Mouse (Mus musculus): ENCODE results near the gene Fars2. TPM values are rescaled to one million over a fixed set of nuclear protein-coding genes. Genes with fewer than 3 reads are reported as not detected.
"Not testable (repeated sequence)": the region's sequence is repeated elsewhere in the genome, so short reads cannot be mapped to it uniquely, and the experiment has no call there.

The Fars2 gene
- polyA plus RNA-seq, 1 experiment from 2014 or later, result 22.3 TPM

- 89% methylated on average over 1 of the region's 1 CpGs for WGBS
- Histone ChIP-seq H3K9me3 (ENCODE audit: control insufficient read depth, low read length) (no peaks in the 10 kb centered on the region), H3K4me3 (ENCODE audit: low read depth, low read length) (no peak overlapping the region), H3K4me2 (ENCODE audit: low read depth) (no peak overlapping the region), H3K36me3 (ENCODE audit: control insufficient read depth, insufficient read depth, low read length) (no peaks in the 10 kb centered on the region), H3K27me3 (ENCODE audit: control insufficient read depth, insufficient read depth, low read length) (no peaks in the 10 kb centered on the region), H3K4me1 (ENCODE audit: control insufficient read depth, insufficient read depth, low read length) (no peaks in the 10 kb centered on the region), H3K9ac (ENCODE audit: low read length) (no peak overlapping the region), H3K27ac (ENCODE audit: low read depth, low read length) (no peak overlapping the region)
- DNase-seq (ENCODE audit: low spot score) (no peak), ATAC-seq (ENCODE audit: insufficient read depth, low FRiP score, low TSS enrichment) (no peak)
Observed at GRCm38 (mm10) chr13:36413276-36413675, 296.1 kb downstream of the Fars2 start.

- Histone ChIP-seq H3K27ac (ENCODE audit: low read depth, low read length) (no peak overlapping the region), H3K9me3 (ENCODE audit: control insufficient read depth, low read length) (no peaks in the 10 kb centered on the region), H3K9ac (ENCODE audit: low read length) (no peak overlapping the region), H3K27me3 (ENCODE audit: control insufficient read depth, insufficient read depth, low read length) (no peaks in the 10 kb centered on the region), H3K36me3 (ENCODE audit: control insufficient read depth, insufficient read depth, low read length) (no peaks in the 10 kb centered on the region), H3K4me1 (ENCODE audit: control insufficient read depth, insufficient read depth, low read length) (no peaks in the 10 kb centered on the region), H3K4me2 (ENCODE audit: low read depth) (no peak overlapping the region), H3K4me3 (ENCODE audit: low read depth, low read length) (no peak overlapping the region)
- ATAC-seq (ENCODE audit: insufficient read depth, low FRiP score, low TSS enrichment) (no peak), DNase-seq (ENCODE audit: low spot score) (no peak)
- WGBS, result 93% methylated on average over 1 of the region's 1 CpGs
Observed at GRCm38 (mm10) chr13:36415176-36415575, 298.0 kb downstream of the Fars2 start.

- H3K27me3 ChIP-seq (ENCODE audit: control insufficient read depth, insufficient read depth, low read length), result no peaks in the 10 kb centered on the region
- no peaks in the 10 kb centered on the region for H3K4me1 ChIP-seq (ENCODE audit: control insufficient read depth, insufficient read depth, low read length)
- 81% methylated on average over 4 of the region's 4 CpGs for WGBS
- no peaks in the 10 kb centered on the region for H3K36me3 ChIP-seq (ENCODE audit: control insufficient read depth, insufficient read depth, low read length)
- H3K27ac ChIP-seq (ENCODE audit: low read depth, low read length), result no peak overlapping the region
- H3K9ac ChIP-seq (ENCODE audit: low read length), result no peak overlapping the region
- no peaks in the 10 kb centered on the region for H3K9me3 ChIP-seq (ENCODE audit: control insufficient read depth, low read length)
- no peak overlapping the region for H3K4me2 ChIP-seq (ENCODE audit: low read depth)
- DNase-seq (ENCODE audit: low spot score) (no peak), ATAC-seq (ENCODE audit: insufficient read depth, low FRiP score, low TSS enrichment) (no peak)
- no peak overlapping the region for H3K4me3 ChIP-seq (ENCODE audit: low read depth, low read length)
Observed at GRCm38 (mm10) chr13:36416546-36416945, 299.3 kb downstream of the Fars2 start.

GRCm38 (mm10) chr13:36419357-36419756 lies 302.1 kb downstream of the Fars2 start:
- H3K27me3 ChIP-seq (ENCODE audit: control insufficient read depth, insufficient read depth, low read length), result no peaks in the 10 kb centered on the region
- H3K9me3 ChIP-seq (ENCODE audit: control insufficient read depth, low read length), result no peaks in the 10 kb centered on the region
- no peak overlapping the region for H3K9ac ChIP-seq (ENCODE audit: low read length)
- H3K4me1 ChIP-seq (ENCODE audit: control insufficient read depth, insufficient read depth, low read length), result no peaks in the 10 kb centered on the region
- ATAC-seq (ENCODE audit: insufficient read depth, low FRiP score, low TSS enrichment) (no peak), DNase-seq (ENCODE audit: low spot score) (no peak)
- no peak overlapping the region for H3K4me3 ChIP-seq (ENCODE audit: low read depth, low read length)
- no peak overlapping the region for H3K27ac ChIP-seq (ENCODE audit: low read depth, low read length)
- no peaks in the 10 kb centered on the region for H3K36me3 ChIP-seq (ENCODE audit: control insufficient read depth, insufficient read depth, low read length)
- H3K4me2 ChIP-seq (ENCODE audit: low read depth), result no peak overlapping the region

GRCm38 (mm10) chr13:36422446-36422845 lies 305.2 kb downstream of the Fars2 start:
- Histone ChIP-seq H3K4me3 (ENCODE audit: low read depth, low read length) (no peak overlapping the region), H3K4me1 (ENCODE audit: control insufficient read depth, insufficient read depth, low read length) (no peaks in the 10 kb centered on the region), H3K9me3 (ENCODE audit: control insufficient read depth, low read length) (no peaks in the 10 kb centered on the region), H3K36me3 (ENCODE audit: control insufficient read depth, insufficient read depth, low read length) (no peaks in the 10 kb centered on the region), H3K27ac (ENCODE audit: low read depth, low read length) (no peak overlapping the region), H3K9ac (ENCODE audit: low read length) (no peak overlapping the region), H3K27me3 (ENCODE audit: control insufficient read depth, insufficient read depth, low read length) (no peaks in the 10 kb centered on the region), H3K4me2 (ENCODE audit: low read depth) (no peak overlapping the region)
- 83% methylated on average over 3 of the region's 3 CpGs for WGBS
- ATAC-seq (ENCODE audit: insufficient read depth, low FRiP score, low TSS enrichment) (no peak), DNase-seq (ENCODE audit: low spot score) (no peak)

GRCm38 (mm10) chr13:36425824-36426705 lies 308.9 kb downstream of the Fars2 start:
- H3K9ac ChIP-seq (ENCODE audit: low read length); H3K27ac ChIP-seq (ENCODE audit: low read depth, low read length); H3K36me3 ChIP-seq (ENCODE audit: control insufficient read depth, insufficient read depth, low read length); DNase-seq (ENCODE audit: low spot score); H3K4me1 ChIP-seq (ENCODE audit: control insufficient read depth, insufficient read depth, low read length); H3K9me3 ChIP-seq (ENCODE audit: control insufficient read depth, low read length); H3K4me3 ChIP-seq (ENCODE audit: low read depth, low read length); H3K27me3 ChIP-seq (ENCODE audit: control insufficient read depth, insufficient read depth, low read length); H3K4me2 ChIP-seq (ENCODE audit: low read depth); ATAC-seq (ENCODE audit: insufficient read depth, low FRiP score, low TSS enrichment): not testable (repeated sequence)
- 22% methylated on average over 17 of the region's 17 CpGs for WGBS

- ATAC-seq (ENCODE audit: insufficient read depth, low FRiP score, low TSS enrichment) (no peak), DNase-seq (ENCODE audit: low spot score) (no peak)
- no peaks in the 10 kb centered on the region for H3K4me1 ChIP-seq (ENCODE audit: control insufficient read depth, insufficient read depth, low read length)
- no peaks in the 10 kb centered on the region for H3K36me3 ChIP-seq (ENCODE audit: control insufficient read depth, insufficient read depth, low read length)
- H3K9me3 ChIP-seq (ENCODE audit: control insufficient read depth, low read length), result no peaks in the 10 kb centered on the region
- H3K9ac ChIP-seq (ENCODE audit: low read length), result no peak overlapping the region
- no peak overlapping the region for H3K4me3 ChIP-seq (ENCODE audit: low read depth, low read length)
- 72% methylated on average over 7 of the region's 7 CpGs for WGBS
- H3K27ac ChIP-seq (ENCODE audit: low read depth, low read length), result no peak overlapping the region
- no peaks in the 10 kb centered on the region for H3K27me3 ChIP-seq (ENCODE audit: control insufficient read depth, insufficient read depth, low read length)
- H3K4me2 ChIP-seq (ENCODE audit: low read depth), result no peak overlapping the region
Observed at GRCm38 (mm10) chr13:36429500-36430189, 312.4 kb downstream of the Fars2 start.

- no peak overlapping the region for H3K4me2 ChIP-seq (ENCODE audit: low read depth)
- no peaks in the 10 kb centered on the region for H3K9me3 ChIP-seq (ENCODE audit: control insufficient read depth, low read length)
- H3K27me3 ChIP-seq (ENCODE audit: control insufficient read depth, insufficient read depth, low read length), result no peaks in the 10 kb centered on the region
- H3K9ac ChIP-seq (ENCODE audit: low read length), result no peak overlapping the region
- DNase-seq (ENCODE audit: low spot score) (no peak), ATAC-seq (ENCODE audit: insufficient read depth, low FRiP score, low TSS enrichment) (no peak)
- 60% methylated on average over 6 of the region's 6 CpGs for WGBS
- no peaks in the 10 kb centered on the region for H3K4me1 ChIP-seq (ENCODE audit: control insufficient read depth, insufficient read depth, low read length)
- no peak overlapping the region for H3K27ac ChIP-seq (ENCODE audit: low read depth, low read length)
- H3K4me3 ChIP-seq (ENCODE audit: low read depth, low read length), result no peak overlapping the region
- H3K36me3 ChIP-seq (ENCODE audit: control insufficient read depth, insufficient read depth, low read length), result no peaks in the 10 kb centered on the region
Observed at GRCm38 (mm10) chr13:36430420-36431114, 313.4 kb downstream of the Fars2 start.

All from neural tube, embryonic 11.5 days (tissue).